Mouse (Mus musculus) ES-Bruce4 (cell line): ENCODE data around the gene Orai2.

Experiments
- CTCF ChIP-seq: IDR thresholded peaks from one replicate; pipeline ENCODE4 v1.8.1; 2011; ENCODE audit warnings: low read depth, low read length
- EP300 ChIP-seq: IDR thresholded peaks from 2 replicates; pipeline ENCODE4 v1.6.1; 2011; ENCODE audit warnings: low read depth, low read length; ENCODE audit not compliant: insufficient read depth

DNA sequence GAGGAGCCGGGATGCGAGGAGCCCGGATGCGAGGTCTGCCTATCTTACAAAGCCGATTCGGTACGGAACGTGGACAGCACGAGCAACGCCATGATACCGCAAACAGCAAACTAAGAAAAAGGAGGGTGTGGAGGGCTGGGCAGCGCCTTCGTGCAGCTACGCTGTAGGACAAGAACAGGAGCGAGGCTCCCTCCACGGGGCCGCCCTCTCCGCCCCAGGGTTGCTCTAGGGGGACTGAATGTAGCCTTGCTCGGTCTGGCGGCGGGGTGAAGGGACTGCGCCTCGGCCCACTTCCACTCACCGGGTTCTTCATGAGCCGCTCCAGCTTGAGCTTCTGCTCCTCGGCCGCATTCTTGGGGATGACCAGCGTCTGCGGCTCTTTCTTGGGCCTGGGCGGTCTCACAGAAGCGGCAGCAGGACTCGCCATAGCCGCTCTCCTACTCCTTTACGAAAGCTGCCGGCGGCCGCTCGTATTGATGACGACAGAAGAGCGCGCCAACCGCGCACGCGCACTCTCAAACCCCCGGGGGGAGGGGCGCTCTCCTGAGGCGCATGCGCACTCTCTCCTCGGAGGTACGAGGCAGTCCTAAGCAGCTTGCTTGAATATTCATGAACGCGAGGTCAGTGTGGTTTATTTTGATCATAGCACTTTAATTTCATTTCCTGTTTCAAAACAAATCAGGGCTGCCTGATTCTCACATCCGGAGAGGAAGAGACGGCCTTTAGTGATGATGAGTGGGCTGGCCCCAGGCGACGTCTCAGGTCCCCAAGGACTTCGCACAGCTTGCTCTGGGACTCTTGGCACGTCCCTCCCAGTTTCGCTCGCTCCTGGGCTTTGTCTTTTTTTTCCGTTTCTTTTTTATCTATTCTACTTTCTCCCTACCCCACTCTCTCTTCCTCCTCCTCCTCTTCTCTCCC lies 28.2 kb upstream of the Orai2 start, which contains the start of gene Prkrip1:
- TF ChIP-seq EP300 (no peak), CTCF (no peak)
